21 mouse cellular contexts compared by ENCODE assay signal in genomic region chr10:17592387-17592786, GRCm38 (mm10).
"Had no signal": no experiment of that assay in that cellular context is flagged by ENCODE, and none has a peak within 500 bp of the region (broad histone marks: within the 10 kb centered on the region; RNA-seq: fewer than 3 reads in every experiment).

No protein-coding gene starts in this region.

- H3K27ac ChIP-seq: kidney, embryonic 15.5 days; left cerebral cortex, adult 2 months; lung, embryonic 15.5 days; midbrain, embryonic 12.5 days; neural tube, embryonic 13.5 days had no signal

- H3K9ac ChIP-seq: kidney, embryonic 15.5 days; lung, embryonic 15.5 days; midbrain, embryonic 12.5 days; neural tube, embryonic 13.5 days had no signal

- H3K36me3 ChIP-seq: kidney, embryonic 15.5 days; lung, embryonic 15.5 days; midbrain, embryonic 12.5 days; neural tube, embryonic 13.5 days had no signal

- H3K9me3 ChIP-seq: kidney, embryonic 15.5 days; lung, embryonic 15.5 days; midbrain, embryonic 12.5 days; neural tube, embryonic 13.5 days had no signal

- H3K4me3 ChIP-seq: kidney, embryonic 15.5 days; left cerebral cortex, adult 2 months; lung, embryonic 15.5 days; midbrain, embryonic 12.5 days; myocyte; neural tube, embryonic 13.5 days had no signal

- H3K4me2 ChIP-seq: kidney, embryonic 15.5 days; lung, embryonic 15.5 days; midbrain, embryonic 12.5 days; neural tube, embryonic 13.5 days had no signal

- ATAC-seq: inflammation-experienced regulatory T-cells, adult 6 months; intestine, embryonic 16.5 days; midbrain, embryonic 16.5 days had no signal

- H3K27me3 ChIP-seq: kidney, embryonic 15.5 days; lung, embryonic 15.5 days; midbrain, embryonic 12.5 days; neural tube, embryonic 13.5 days had no signal

- H3K4me1 ChIP-seq: kidney, embryonic 15.5 days; lung, embryonic 15.5 days; midbrain, embryonic 12.5 days; neural tube, embryonic 13.5 days had no signal

- DNase-seq: kidney, adult 2 months; kidney, postnatal 10 days; kidney, postnatal 36 days; layer of hippocampus, postnatal 36 days; lung, adult 18-20 months; lung, postnatal 10 days; lung, postnatal 4 days; retina, postnatal 1 day; right cerebral cortex, postnatal 25 days; spleen, adult 18-20 months; thymus, adult 18-20 months; thymus, postnatal 4 days had no signal
